In the genomic region with DNA sequence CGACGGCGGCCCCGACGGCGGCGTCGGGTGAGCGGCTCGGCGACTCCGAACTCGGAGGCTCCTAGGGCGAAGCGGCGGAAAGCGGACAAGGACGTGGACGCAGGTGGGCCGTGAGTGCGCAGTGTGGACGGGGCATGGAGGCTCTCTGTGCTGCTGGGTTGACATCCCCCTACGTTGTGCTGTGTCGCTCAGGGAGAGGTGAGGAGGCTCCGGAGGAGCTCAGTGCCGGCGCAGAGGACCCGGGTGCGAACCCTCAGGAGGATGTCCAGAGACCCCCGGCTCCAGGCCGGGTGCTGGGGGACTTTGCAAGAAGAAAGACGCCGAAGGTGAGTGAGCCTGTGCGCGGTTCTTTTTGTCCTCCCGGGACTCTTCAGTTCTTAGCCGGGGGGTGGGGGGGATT, we compare ENCODE assay signal across 8 mouse cellular contexts. TPM values are rescaled to one million over a fixed set of nuclear protein-coding genes. Genes with fewer than 3 reads are reported as not detected.
DNase-seq lines count a peak whose midpoint lies in the region; ATAC-seq and TF ChIP-seq lines count a peak whose summit lies in the region.

No protein-coding gene starts in this region.

- H3K27ac ChIP-seq in lung, embryonic 15.5 days, result no peak overlapping the region
- 0 out of 2 replicates have a peak overlapping the region, but pooled peaks have one; percentile 34 for H3K27ac ChIP-seq in embryonic facial prominence, embryonic 15.5 days (replicated peaks)
- 0 out of 2 replicates have a peak overlapping the region, but pooled peaks have one; percentile 23 for H3K27ac ChIP-seq in limb, embryonic 12.5 days
- H3K27ac ChIP-seq in olfactory bulb, adult 2 months (ENCODE audit: insufficient read depth, low read depth, low read length), result no peak overlapping the region

- no peak for DNase-seq in lung, postnatal 4 days
- no peak for DNase-seq in layer of hippocampus, postnatal 14 days (ENCODE audit: low spot score in 2 of 2)
- DNase-seq in embryo, embryonic 10 days (ENCODE audit: low spot score), result no peak

- TF ChIP-seq CTCF in olfactory bulb, adult 2 months (IDR thresholded peaks at IDR 0.05; ENCODE audit: insufficient read depth, low read depth, low read length), result no peak

- H3K4me1 ChIP-seq in lung, embryonic 15.5 days, result peaks cover 17% of the 10 kb centered on the region
- H3K4me1 ChIP-seq in embryonic facial prominence, embryonic 15.5 days, result peaks cover 17% of the 10 kb centered on the region
- H3K4me1 ChIP-seq in limb, embryonic 12.5 days (replicated peaks), result peaks cover 15% of the 10 kb centered on the region
- H3K4me1 ChIP-seq in olfactory bulb, adult 2 months (ENCODE audit: control insufficient read depth, insufficient read depth, low read length), result peaks cover 11% of the 10 kb centered on the region; the same call in 1 of the 2 replicates

- H3K4me3 ChIP-seq in lung, embryonic 15.5 days, result peak overlapping the region; percentile 77
- H3K4me3 ChIP-seq in embryonic facial prominence, embryonic 15.5 days (replicated peaks), result peak overlapping the region; percentile 91
- peak overlapping the region; percentile 94 for H3K4me3 ChIP-seq in limb, embryonic 12.5 days (replicated peaks)
- H3K4me3 ChIP-seq in olfactory bulb, adult 2 months (ENCODE audit: insufficient read depth, low read depth, low read length), result peak overlapping the region; percentile 89

- no peaks in the 10 kb centered on the region for H3K9me3 ChIP-seq in lung, embryonic 15.5 days
- H3K9me3 ChIP-seq in embryonic facial prominence, embryonic 15.5 days (replicated peaks), result no peaks in the 10 kb centered on the region
- H3K9me3 ChIP-seq in limb, embryonic 12.5 days, result no peaks in the 10 kb centered on the region

- ATAC-seq in lung, embryonic 15.5 days (ENCODE audit: borderline replicate concordance, extremely low read depth, low FRiP score, low TSS enrichment), result peak; percentile 47; the same call in 1 of the 2 replicates
- ATAC-seq in embryonic facial prominence, embryonic 15.5 days (ENCODE audit: insufficient number of reproducible peaks, low FRiP score, low TSS enrichment, low read depth), result peak; percentile 52; the same call in 1 of the 2 replicates
- no peak for ATAC-seq in limb, embryonic 12.5 days (ENCODE audit: insufficient number of reproducible peaks, insufficient read depth, low FRiP score, low TSS enrichment, low read depth)
- no peak for ATAC-seq in granulocyte monocyte progenitor cell, adult 5-6 weeks (replicated peaks; ENCODE audit: poor library complexity, severe bottlenecking)

- H3K9ac ChIP-seq in lung, embryonic 15.5 days, result peak overlapping the region; percentile 88
- H3K9ac ChIP-seq in embryonic facial prominence, embryonic 15.5 days, result peak overlapping the region; percentile 83
- peak overlapping the region; percentile 83 for H3K9ac ChIP-seq in limb, embryonic 12.5 days (replicated peaks)

- H3K4me2 ChIP-seq in lung, embryonic 15.5 days, result peak overlapping the region; percentile 89
- H3K4me2 ChIP-seq in embryonic facial prominence, embryonic 15.5 days (replicated peaks), result peak overlapping the region; percentile 91
- H3K4me2 ChIP-seq in limb, embryonic 12.5 days, result peak overlapping the region; percentile 93

- no peak for TF ChIP-seq POLR2A in olfactory bulb, adult 2 months (IDR thresholded peaks at IDR 0.05; ENCODE audit: insufficient read depth, low read depth, low read length)

- peaks cover 67% of the 10 kb centered on the region for H3K36me3 ChIP-seq in lung, embryonic 15.5 days
- peaks cover 74% of the 10 kb centered on the region for H3K36me3 ChIP-seq in embryonic facial prominence, embryonic 15.5 days
- H3K36me3 ChIP-seq in limb, embryonic 12.5 days, result peaks cover 73% of the 10 kb centered on the region

- WGBS in lung, embryonic 15.5 days, result 3% methylated on average over 37 of the region's 37 CpGs
- 1% methylated on average over 37 of the region's 37 CpGs for WGBS in embryonic facial prominence, embryonic 15.5 days
- 2% methylated on average over 37 of the region's 37 CpGs for WGBS in limb, embryonic 12.5 days
- WGBS in olfactory bulb, adult 2 months, result 1% methylated on average over 37 of the region's 37 CpGs

- no peaks in the 10 kb centered on the region for H3K27me3 ChIP-seq in lung, embryonic 15.5 days
- H3K27me3 ChIP-seq in embryonic facial prominence, embryonic 15.5 days, result no peaks in the 10 kb centered on the region
- H3K27me3 ChIP-seq in limb, embryonic 12.5 days, result no peaks in the 10 kb centered on the region

RNA-seq across cellular contexts. Expression of gene Ddx51, which starts 0.4 kb away (rescaled TPM):
- polyA plus RNA-seq in lung, embryonic 15.5 days (2015; fragmentation: Nextera tagmentation; extraction: Ambion mirVana), result 22.0 and 27.7 TPM in 2 replicates
- polyA plus RNA-seq in embryonic facial prominence, embryonic 15.5 days (2015; fragmentation: Nextera tagmentation; extraction: Ambion mirVana), result 24.6 and 25.6 TPM in 2 replicates
- polyA plus RNA-seq in limb, embryonic 12.5 days (2016; fragmentation: Nextera tagmentation; extraction: Ambion mirVana), result 34.5 and 43.1 TPM in 2 replicates
- not detected in 2 replicates for polyA plus RNA-seq in olfactory bulb, adult 2 months (2012; ENCODE audit: insufficient read depth, insufficient read length, low replicate concordance, missing spikeins)
- total RNA-seq in granulocyte monocyte progenitor cell, adult 5-6 weeks (2014; fragmentation: Nextera tagmentation), result 12.0 and 68.1 TPM in 2 replicates
- 9.7 and 9.9 TPM in 2 replicates for total RNA-seq in granulocyte monocyte progenitor cell, adult 5-6 weeks (2017)
- 10 to 100 TPM; 21.7 to 24.2 TPM for total RNA-seq in layer of hippocampus, postnatal 14 days (2021)

RNA-seq across cellular contexts. Expression of gene Noc4l, which starts 0.5 kb away (rescaled TPM):
- polyA plus RNA-seq in lung, embryonic 15.5 days (2015; fragmentation: Nextera tagmentation; extraction: Ambion mirVana), result 53.4 and 55.1 TPM in 2 replicates
- polyA plus RNA-seq in embryonic facial prominence, embryonic 15.5 days (2015; fragmentation: Nextera tagmentation; extraction: Ambion mirVana), result 44.0 and 48.4 TPM in 2 replicates
- polyA plus RNA-seq in limb, embryonic 12.5 days (2016; fragmentation: Nextera tagmentation; extraction: Ambion mirVana), result 57.1 and 60.5 TPM in 2 replicates
- polyA plus RNA-seq in olfactory bulb, adult 2 months (2012; ENCODE audit: insufficient read depth, insufficient read length, low replicate concordance, missing spikeins), result not detected in 2 replicates
- 43.4 and 59.0 TPM in 2 replicates for total RNA-seq in granulocyte monocyte progenitor cell, adult 5-6 weeks (2014; fragmentation: Nextera tagmentation)
- total RNA-seq in granulocyte monocyte progenitor cell, adult 5-6 weeks (2017), result 32.9 and 78.6 TPM in 2 replicates
- 10 to 100 TPM; 27.4 to 30.7 TPM for total RNA-seq in layer of hippocampus, postnatal 14 days (2021)

Comparison
In these comparisons a context has a peak if more than half of its experiments do, and no peak if none do; other contexts are left out.
1. ATAC-seq: peak in lung, embryonic 15.5 days (single experiment) and embryonic facial prominence, embryonic 15.5 days (single experiment); none in limb, embryonic 12.5 days (single experiment) and granulocyte monocyte progenitor cell, adult 5-6 weeks (single experiment).
2. H3K27ac ChIP-seq: peak in embryonic facial prominence, embryonic 15.5 days (single experiment) and limb, embryonic 12.5 days (single experiment); none in lung, embryonic 15.5 days (single experiment) and olfactory bulb, adult 2 months (single experiment).
3. RNA of gene Ddx51, which starts 0.4 kb away (polyA plus RNA-seq): 34.5 to 43.1 TPM in limb, embryonic 12.5 days, 24.6 to 25.6 TPM in embryonic facial prominence, embryonic 15.5 days and 22.0 to 27.7 TPM in lung, embryonic 15.5 days; not detected in olfactory bulb, adult 2 months; every median in the first group is over 10 times any median in the second.
4. RNA of gene Noc4l, which starts 0.5 kb away (polyA plus RNA-seq): 57.1 to 60.5 TPM in limb, embryonic 12.5 days, 53.4 to 55.1 TPM in lung, embryonic 15.5 days and 44.0 to 48.4 TPM in embryonic facial prominence, embryonic 15.5 days; not detected in olfactory bulb, adult 2 months; every median in the first group is over 10 times any median in the second.
5. Peak in every context shown above with its lines, with median percentiles within 50 percentile points of each other: H3K4me2 ChIP-seq, H3K4me3 ChIP-seq and H3K9ac ChIP-seq.